Comparison of ENCODE assay signal across 50 mouse cellular contexts in genomic region chr4:120042480-120042879, GRCm38 (mm10). TPM values are rescaled to one million over a fixed set of nuclear protein-coding genes. Genes with fewer than 3 reads are reported as not detected.
"Had no signal": no experiment of that assay in that cellular context is flagged by ENCODE, and none has a peak within 500 bp of the region (broad histone marks: within the 10 kb centered on the region; RNA-seq: fewer than 3 reads in every experiment).

No protein-coding gene starts in this region.

- H3K27me3 ChIP-seq: intestine, embryonic 15.5 days; kidney, embryonic 15.5 days had no signal

- H3K4me1 ChIP-seq: hindbrain, embryonic 13.5 days; kidney, embryonic 15.5 days had no signal

- DNase-seq: heart, postnatal 10 days; heart, postnatal 14 days; heart, postnatal 36 days; heart, postnatal 4 days; kidney, adult 11 months; kidney, adult 18-20 months; kidney, adult 2 months; kidney, adult 8-10 months; kidney, adult 9 months; kidney, postnatal 10 days; kidney, postnatal 14 days; kidney, postnatal 25 days; kidney, postnatal 36 days; kidney, postnatal 4 days; layer of hippocampus, adult 9-11 months; layer of hippocampus, postnatal 36 days had no signal

- H3K36me3 ChIP-seq: heart, embryonic 10.5 days; heart, embryonic 12.5 days; heart, embryonic 13.5 days; heart, embryonic 15.5 days; hindbrain, embryonic 10.5 days; hindbrain, embryonic 12.5 days; hindbrain, embryonic 13.5 days; hindbrain, embryonic 15.5 days; intestine, embryonic 15.5 days; kidney, embryonic 15.5 days had no signal

- H3K27ac ChIP-seq: heart, embryonic 10.5 days; heart, embryonic 13.5 days; heart, embryonic 15.5 days; hindbrain, embryonic 10.5 days; hindbrain, embryonic 12.5 days; hindbrain, embryonic 13.5 days; hindbrain, embryonic 14.5 days; hindbrain, embryonic 15.5 days; hindbrain, postnatal 0 days; intestine, embryonic 15.5 days; kidney, embryonic 15.5 days; kidney, postnatal 0 days had no signal

- H3K9ac ChIP-seq: heart, embryonic 12.5 days; heart, embryonic 13.5 days; heart, embryonic 15.5 days; hindbrain, embryonic 12.5 days; hindbrain, embryonic 13.5 days; hindbrain, embryonic 14.5 days; hindbrain, embryonic 15.5 days; intestine, embryonic 15.5 days; kidney, embryonic 15.5 days had no signal

- H3K9me3 ChIP-seq: heart, embryonic 10.5 days; heart, embryonic 12.5 days; heart, embryonic 13.5 days; heart, embryonic 15.5 days; hindbrain, embryonic 10.5 days; hindbrain, embryonic 12.5 days; hindbrain, embryonic 13.5 days; hindbrain, embryonic 15.5 days; intestine, embryonic 15.5 days; kidney, embryonic 15.5 days had no signal

- H3K4me3 ChIP-seq: heart, embryonic 10.5 days; heart, embryonic 12.5 days; heart, embryonic 13.5 days; heart, embryonic 15.5 days; hindbrain, embryonic 10.5 days; hindbrain, embryonic 12.5 days; hindbrain, embryonic 13.5 days; hindbrain, embryonic 15.5 days; intestine, embryonic 15.5 days; kidney, embryonic 15.5 days had no signal

- H3K4me2 ChIP-seq: heart, embryonic 11.5 days; heart, embryonic 12.5 days; heart, embryonic 13.5 days; heart, embryonic 15.5 days; hindbrain, embryonic 12.5 days; hindbrain, embryonic 13.5 days; hindbrain, embryonic 14.5 days; hindbrain, embryonic 15.5 days; intestine, embryonic 15.5 days; kidney, embryonic 15.5 days had no signal

RNA-seq across cellular contexts. Expression of gene AL607142.1, which starts 22.3 kb away (rescaled TPM):
- total RNA-seq: heart, postnatal 10 days; heart, postnatal 14 days; heart, postnatal 25 days; heart, postnatal 36 days; heart, postnatal 4 days; hematopoietic stem cell, adult 5-6 weeks; hindbrain, postnatal 0 days; layer of hippocampus, adult 18-20 months; layer of hippocampus, adult 8-10 months; layer of hippocampus, postnatal 10 days; layer of hippocampus, postnatal 14 days; layer of hippocampus, postnatal 25 days; layer of hippocampus, postnatal 36 days; left cerebral cortex, adult 18-20 months had no signal
- polyA plus RNA-seq: heart, embryonic 10.5 days; heart, embryonic 11.5 days; heart, embryonic 12.5 days; heart, embryonic 13.5 days; heart, embryonic 14.5 days; heart, embryonic 15.5 days; heart, embryonic 16.5 days; heart, postnatal 0 days; hindbrain, embryonic 10.5 days; hindbrain, embryonic 11.5 days; hindbrain, embryonic 12.5 days; hindbrain, embryonic 13.5 days; hindbrain, embryonic 14.5 days; hindbrain, embryonic 15.5 days; hindbrain, embryonic 16.5 days; hindbrain, postnatal 0 days; inflammation-experienced regulatory T-cells, adult 6 months; intestine, embryonic 14.5 days; intestine, embryonic 15.5 days; intestine, embryonic 16.5 days; intestine, postnatal 0 days; kidney, adult 2 months; kidney, embryonic 14.5 days; kidney, embryonic 15.5 days; kidney, embryonic 16.5 days; kidney, postnatal 0 days; large intestine, adult 2 months had no signal
